Mouse (Mus musculus): ENCODE results near the gene Prkcb.

- TF ChIP-seq CTCF (IDR thresholded peaks at IDR 0.05; ENCODE audit: insufficient read depth, low read length) (no peak), POLR2A (IDR thresholded peaks at IDR 0.05; ENCODE audit: borderline replicate concordance, extremely low read depth, low read depth, low read length) (no peak)
These were observed 100.3 kb downstream of the Prkcb start for GRCm38 (mm10) chr7:122388858-122389257.

Data from lung, adult 2 months (tissue).